Mouse (Mus musculus): ENCODE measurements at regions not wholly inside any gene's neighbourhood (a gene's known extent, or its start where the extent isn't known, plus 50 kb on each side); places are given as distances from the start of the nearest gene placed in this dataset.

- no peak for DNase-seq
These were observed 306.0 kb upstream of the Kazn start for GRCm38 (mm10) chr4:142545187-142545586.

- DNase-seq, result no peak
These were observed 305.5 kb upstream of the Kazn start for GRCm38 (mm10) chr4:142544736-142545135.

DNA sequence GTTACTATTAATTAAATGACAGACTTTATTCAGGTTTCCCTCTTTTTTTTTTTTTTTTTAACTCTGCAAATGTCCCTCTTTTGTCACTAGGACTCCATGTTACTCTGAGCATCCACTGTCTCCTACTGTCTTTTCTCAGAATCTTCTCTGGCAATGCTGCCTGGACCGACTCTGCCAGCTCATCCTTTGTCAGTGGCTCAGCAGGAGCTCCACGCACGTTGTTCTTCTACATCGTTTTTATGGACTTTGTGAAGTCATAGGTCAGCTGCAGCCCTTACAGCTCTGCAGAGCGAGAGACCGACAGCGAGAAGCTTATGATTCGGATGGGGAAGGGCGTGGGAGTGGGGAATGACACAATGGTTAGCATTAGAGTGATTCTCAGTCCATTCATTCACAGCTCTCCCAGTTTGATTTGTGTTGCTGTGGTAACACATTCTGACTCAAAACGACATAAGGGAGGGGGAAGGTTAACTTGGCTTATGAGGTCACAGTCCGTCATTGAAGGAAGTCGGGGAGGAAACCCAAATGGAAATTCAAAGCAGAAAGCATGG, 300.1 kb upstream of the Kazn start:
- no peak for DNase-seq

DNA sequence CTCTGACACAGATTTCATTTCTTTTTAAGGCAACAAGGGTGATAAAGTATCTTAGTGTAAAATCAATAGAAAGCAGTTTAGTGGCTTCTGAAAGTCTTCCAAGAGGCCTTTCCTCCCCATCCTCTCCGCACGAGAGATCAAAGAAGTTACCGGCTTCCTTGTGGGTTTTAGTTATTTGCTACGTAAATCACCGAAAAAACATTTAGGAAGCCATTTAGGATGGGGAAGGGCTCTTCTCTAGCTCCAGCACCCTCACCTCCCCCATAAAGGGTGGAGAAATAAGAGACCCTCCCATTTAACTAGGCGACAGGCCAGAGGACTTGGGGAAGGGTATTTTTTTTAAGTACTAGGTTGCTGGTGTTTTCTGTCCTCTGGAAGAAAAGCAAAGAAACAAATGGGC, 287.9 kb upstream of the Kazn start:
- DNase-seq, result no peak

DNA sequence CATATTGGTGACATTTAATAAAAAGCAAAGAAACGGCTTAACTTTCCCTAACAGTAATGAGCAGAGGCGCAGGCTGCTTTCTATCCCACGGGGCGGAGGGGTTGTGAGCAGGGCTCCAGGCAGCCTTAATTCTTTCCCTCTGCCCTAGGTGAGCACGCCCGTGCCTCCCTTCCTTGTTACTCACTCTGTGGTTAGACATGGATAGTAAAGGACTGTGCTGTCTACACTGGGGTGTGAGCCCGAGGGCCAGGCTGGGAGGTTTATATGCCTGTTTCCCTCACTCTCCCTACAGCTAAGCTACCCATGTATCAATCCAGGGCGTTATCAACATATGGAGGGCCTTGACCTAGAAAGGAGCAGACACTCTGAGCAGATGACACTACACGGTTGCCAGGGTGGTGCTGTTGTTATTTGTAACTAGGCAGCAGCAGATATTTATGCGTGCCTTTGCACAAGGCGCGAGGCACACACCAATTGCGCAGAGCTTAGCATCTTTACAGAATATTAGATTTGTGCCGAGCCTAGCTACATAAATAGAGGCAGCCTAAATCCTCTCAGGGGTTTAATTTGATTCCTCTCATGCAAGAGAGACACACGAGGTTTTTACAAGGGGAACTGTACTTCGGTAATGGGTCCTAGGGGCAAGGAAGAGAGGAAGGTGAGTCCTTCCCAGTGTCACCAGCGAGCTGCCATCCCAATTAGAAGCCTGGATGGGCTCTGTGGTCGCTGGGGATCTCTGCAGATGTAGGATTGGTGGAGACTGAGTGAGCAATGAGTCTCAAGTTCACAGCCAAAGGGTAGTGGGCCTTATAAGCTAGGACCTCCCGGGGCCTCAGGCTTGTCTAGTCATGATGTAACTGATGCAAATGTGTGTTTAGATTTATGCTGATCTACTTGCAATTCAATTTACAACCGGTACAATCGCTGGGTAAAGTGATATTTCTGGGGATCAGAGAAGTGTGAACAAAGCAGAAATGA, 278.6 kb upstream of the Kazn start:
- DNase-seq, result no peak

DNA sequence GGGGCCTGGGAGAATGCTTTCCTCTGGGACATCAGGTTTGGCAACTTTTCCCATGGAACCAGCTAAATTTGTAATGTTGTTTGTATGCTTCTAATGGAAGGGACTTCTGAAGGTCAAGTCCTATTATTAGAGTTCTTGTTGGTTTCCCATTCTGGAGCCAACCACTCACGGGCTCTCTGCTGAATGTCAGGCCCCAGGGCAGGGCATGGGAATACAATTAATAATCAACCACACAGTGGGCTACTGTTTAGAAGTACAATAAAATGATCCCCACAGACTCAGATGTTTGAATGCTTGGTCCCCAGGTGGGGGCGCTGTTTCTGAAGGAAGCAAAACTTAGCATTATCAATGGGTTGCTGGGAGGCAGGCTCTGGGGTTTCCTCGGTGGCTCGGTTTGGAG, 275.6 kb upstream of the Kazn start:
- no peak for DNase-seq

DNA sequence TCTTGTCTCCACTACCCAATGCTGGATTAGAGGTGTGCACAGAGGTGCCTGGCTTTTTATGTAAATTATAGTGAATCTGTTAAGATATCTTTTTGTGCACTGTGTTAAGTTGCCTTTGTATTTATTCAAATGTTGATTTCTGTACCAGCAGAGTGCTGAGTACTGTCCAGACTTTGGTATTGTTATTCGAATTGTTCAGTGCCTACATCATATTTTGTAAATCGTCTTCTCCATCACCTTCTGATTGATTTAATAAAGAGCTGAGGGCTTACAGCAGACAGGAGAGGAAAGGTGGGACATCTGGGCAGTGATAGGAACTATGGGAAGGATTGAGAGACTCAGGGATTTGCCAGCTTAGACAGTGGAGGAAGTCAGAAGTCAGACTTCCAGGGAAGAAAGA, 270.2 kb upstream of the Kazn start:
- DNase-seq, result no peak

DNA sequence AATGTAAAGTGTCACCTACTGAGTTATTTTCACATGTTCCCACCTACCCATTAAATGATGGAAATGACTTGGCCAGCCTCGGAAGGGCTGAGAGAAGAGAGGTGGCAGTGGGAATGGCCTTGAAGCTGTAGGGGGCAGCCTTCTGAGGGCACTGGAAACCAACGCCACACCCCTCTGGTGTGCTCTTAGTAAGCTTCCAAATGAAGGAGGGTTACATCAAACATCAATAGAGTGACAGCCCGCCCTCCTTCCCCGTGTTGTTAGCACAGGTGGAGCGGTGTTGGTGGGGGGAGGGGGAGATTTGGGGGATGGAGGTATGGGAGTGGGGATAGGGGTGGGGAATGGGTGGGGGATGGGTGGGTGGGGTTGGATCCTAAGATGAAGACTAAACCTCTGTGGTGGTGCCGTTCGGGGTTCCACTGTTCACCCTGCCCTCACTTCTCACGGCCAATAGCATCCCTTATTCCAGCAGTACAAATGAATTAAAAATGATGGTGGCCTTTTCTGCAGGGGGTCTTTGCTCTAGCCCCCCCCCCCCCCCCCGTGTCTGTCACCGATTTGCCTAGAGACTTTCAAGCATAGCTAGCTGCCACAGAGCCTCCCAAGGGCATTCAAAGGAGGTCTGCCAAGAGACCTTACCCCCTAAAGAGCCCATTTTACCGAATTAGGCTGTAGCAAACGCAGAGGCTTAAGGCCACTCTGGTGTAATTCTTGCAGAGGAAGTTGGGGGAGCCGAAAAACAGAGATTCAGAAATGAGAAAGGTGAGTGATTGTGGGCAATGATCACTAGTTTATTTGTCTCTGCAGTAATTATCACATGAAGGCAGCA, 267.4 kb upstream of the Kazn start:
- no peak for DNase-seq

DNA sequence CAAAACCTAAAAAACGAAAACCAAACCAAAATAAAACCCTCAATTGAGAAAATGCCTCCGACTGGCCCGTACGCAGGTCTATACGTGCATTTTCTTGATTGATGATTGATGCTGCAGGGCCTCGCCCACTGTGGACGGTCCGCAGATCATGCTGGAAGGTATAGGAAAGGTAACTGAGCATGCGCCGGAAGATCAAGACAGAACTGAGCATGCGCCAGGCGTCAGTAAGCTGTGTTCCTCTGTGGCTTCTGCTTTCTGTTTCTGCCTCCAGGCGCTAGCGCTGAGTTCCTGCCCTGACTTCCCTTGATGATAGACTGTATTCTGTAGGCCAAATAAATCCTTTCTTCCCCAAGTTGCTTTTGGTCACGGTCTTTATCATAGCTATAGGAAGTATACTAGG, 264.6 kb upstream of the Kazn start:
- DNase-seq, result no peak

DNA sequence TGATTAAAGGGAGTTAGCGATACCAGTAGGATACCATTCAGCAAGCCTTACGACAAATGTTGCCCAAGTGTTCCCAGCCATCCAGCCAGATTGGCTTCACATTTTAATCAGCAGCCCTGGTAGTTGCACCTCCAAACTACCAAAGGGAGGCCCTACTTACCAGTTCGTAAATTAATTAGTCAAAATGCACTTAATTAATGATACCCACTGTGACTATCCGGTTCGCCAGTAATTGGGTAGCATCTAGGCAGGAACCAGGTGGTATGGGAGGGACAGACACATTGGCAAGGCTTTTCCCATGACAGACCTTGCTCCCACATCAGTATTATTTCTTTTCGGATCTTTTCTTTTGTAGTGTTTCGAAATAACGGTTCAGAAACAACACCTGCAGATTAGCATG, 262.0 kb upstream of the Kazn start:
- no peak for DNase-seq

GRCm38 (mm10) chr4:142500541-142500940, 261.3 kb upstream of the Kazn start:
- DNase-seq, result no peak

DNA sequence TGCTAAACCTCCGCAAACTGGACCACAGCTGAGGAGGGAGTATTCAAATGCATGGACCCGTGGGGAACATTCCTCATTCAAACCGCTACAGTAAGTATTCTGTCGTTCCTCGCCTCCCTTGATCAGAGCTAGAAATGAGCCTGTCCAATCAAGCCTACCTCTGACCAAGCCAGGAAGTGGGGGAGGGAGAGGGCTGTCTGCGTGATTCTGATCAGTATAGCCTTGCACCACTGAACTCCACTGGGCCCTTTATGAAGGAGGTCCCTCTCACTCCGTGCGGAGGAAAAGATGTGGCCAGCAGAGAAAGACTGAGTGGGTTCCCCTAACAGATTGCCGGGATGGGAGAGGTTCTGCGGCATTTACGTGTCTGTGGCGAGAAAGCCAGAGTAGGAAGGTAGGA, 257.4 kb upstream of the Kazn start:
- no peak for DNase-seq

- DNase-seq, result no peak
These were observed 253.8 kb upstream of the Kazn start for GRCm38 (mm10) chr4:142492926-142493492.

GRCm38 (mm10) chr4:142485784-142486423, 246.7 kb upstream of the Kazn start:
- no peak for DNase-seq

DNA sequence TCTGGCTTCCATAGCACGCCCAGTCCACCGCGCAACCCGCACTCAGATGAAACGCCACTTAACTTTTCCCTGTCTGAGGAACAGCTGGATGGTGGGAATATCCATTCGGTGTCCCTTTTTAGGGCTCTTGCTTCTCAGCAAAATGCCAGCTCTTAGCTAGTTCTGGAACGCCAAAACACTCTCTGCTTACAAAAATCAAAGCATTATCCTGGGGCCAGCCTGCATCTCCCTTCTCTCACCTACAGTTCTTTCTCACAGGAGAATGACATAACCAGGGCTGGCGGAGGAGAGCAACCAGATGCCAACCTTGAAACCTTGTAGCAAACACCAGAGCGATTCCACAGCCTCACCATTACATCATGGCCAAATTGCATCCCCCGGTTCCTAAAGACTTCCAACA, 236.4 kb upstream of the Kazn start:
- no peak for DNase-seq

- no peak for DNase-seq
These were observed 235.4 kb upstream of the Kazn start for GRCm38 (mm10) chr4:142474626-142475025.

DNA sequence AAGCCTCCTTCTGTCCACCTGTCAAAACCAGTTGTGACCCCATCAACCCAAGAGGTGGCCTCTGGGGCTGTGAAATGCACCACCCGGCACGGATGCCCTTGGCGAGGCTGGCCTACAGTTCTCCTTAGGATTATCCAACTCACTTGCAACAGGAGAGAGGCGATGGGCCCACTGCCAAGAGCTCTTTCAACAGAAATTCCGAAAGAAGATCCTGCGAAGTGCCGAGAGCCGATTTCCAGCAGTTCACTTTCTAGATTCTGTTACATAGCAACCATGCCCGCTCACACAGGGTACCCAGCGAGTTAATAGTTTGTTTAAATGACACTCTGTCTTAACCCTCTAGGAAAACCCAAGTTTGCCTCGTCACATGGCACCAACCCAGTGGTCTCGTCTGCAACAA, 234.8 kb upstream of the Kazn start:
- no peak for DNase-seq

DNA sequence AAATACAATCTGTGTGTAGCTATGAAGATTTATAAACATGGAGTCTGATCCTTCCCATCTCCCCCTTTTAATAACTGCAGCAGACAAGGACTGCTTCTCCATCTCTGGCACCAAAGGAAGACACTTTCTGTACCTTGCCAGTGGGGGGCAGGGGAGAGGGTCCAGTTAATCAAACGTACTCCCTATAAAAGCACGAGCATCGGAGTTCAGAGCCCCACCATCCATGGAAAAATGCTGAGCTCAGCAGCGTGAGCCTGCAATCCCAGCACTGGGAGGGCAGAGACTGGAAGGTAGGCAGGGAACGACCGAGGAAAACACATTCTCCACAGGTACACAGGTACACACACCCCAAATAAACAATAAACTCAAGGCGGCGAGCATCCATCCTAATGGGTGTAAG, 234.1 kb upstream of the Kazn start:
- no peak for DNase-seq

- no peak for DNase-seq
These were observed 233.1 kb upstream of the Kazn start for GRCm38 (mm10) chr4:142472332-142472731.

GRCm38 (mm10) chr4:142470784-142471183, 231.6 kb upstream of the Kazn start:
- no peak for DNase-seq

GRCm38 (mm10) chr4:142467920-142468319, 228.7 kb upstream of the Kazn start:
- DNase-seq, result no peak

DNA sequence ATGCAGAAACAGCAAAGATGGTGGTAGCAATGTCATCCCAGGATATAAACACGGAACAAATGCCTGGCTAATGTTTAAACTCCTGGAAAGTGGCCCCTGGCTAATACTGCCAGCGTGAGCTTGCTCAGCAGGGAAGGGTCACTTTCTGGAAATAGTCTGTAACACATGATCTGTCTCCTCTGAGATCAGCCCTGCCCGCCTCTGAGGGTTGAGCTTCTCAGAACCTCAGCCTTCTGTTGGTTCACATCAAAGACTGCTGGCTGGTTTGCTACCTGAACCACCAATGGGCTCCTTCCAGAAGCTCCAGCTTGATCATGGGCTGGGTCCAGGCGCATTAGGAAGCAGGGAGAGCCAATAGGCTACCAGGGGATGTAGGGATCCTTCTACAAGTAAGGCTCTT, 226.0 kb upstream of the Kazn start:
- DNase-seq, result no peak

DNA sequence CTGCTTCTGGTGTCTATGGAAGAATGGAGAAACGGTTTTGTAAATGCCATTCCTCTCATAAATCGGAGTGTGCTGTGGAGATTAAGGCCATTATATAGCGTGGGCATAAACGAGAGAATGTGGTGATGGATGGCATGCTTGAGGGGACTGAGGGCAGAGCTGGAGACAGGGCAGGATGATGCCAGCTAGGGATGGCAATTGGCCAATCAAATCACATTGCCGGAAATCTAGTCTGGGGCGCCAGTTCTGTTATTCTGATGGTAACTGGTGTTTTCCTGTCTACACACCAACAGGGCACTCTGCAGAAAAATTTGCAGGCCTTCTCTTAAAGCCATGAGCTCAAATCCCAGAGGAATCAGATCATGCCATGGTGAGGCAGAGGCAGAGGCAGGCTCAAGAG, 224.9 kb upstream of the Kazn start:
- no peak for DNase-seq

Measured in thymus, postnatal 25 days (tissue).